8 mouse cellular contexts compared by ENCODE assay signal in genomic region chr13:97438692-97439091, GRCm38 (mm10).
DNase-seq lines count a peak whose midpoint lies in the region; ATAC-seq and TF ChIP-seq lines count a peak whose summit lies in the region.

No protein-coding gene starts in this region.

- TF ChIP-seq POLR2A in thymus, adult 2 months (IDR thresholded peaks at IDR 0.05; ENCODE audit: control insufficient read depth, extremely low read depth, insufficient read depth, low read length, poor library complexity), result no peak

- no peaks in the 10 kb centered on the region for H3K27me3 ChIP-seq in forebrain, embryonic 13.5 days
- H3K27me3 ChIP-seq in thymus, adult 2 months (ENCODE audit: control insufficient read depth, insufficient read depth, low read length), result no peaks in the 10 kb centered on the region

- peak overlapping the region; percentile 10; the same call in 1 of the 2 replicates for H3K4me3 ChIP-seq in forebrain, embryonic 13.5 days
- no peak overlapping the region for H3K4me3 ChIP-seq in thymus, adult 2 months (ENCODE audit: control insufficient read depth, insufficient read depth, low read length)

- ATAC-seq in forebrain, embryonic 13.5 days, result no peak; the same call in 1 of the 2 replicates
- ATAC-seq in megakaryocyte progenitor cell, adult 5-6 weeks (replicated peaks; ENCODE audit: poor library complexity), result peak; percentile 44

- H3K4me1 ChIP-seq in forebrain, embryonic 13.5 days, result peaks cover 80% of the 10 kb centered on the region
- peaks cover 49% of the 10 kb centered on the region for H3K4me1 ChIP-seq in thymus, adult 2 months (replicated peaks; ENCODE audit: control insufficient read depth, insufficient read depth, low read length)

- no peak for TF ChIP-seq CTCF in thymus, adult 2 months (IDR thresholded peaks at IDR 0.05; ENCODE audit: borderline replicate concordance, control insufficient read depth, extremely low read depth, insufficient read depth, low read length, poor library complexity)

- intact Hi-C loops in heart, postnatal 14 days (cut with DNase I), result loop anchor here (5.0 kb wide), 1 partner anchor 141 kb away; no protein-coding TSS in a partner anchor

- peak; percentile 31 for DNase-seq in heart, postnatal 4 days
- DNase-seq in heart, postnatal 14 days, result no peak
- DNase-seq in ZHBTc4 (ENCODE audit: low read depth, low spot score), result peak; percentile 12
- no peak for DNase-seq in urinary bladder, postnatal 25 days (ENCODE audit: low spot score)
- no peak for DNase-seq in kidney, postnatal 14 days
- no peak for DNase-seq in thymus, adult 2 months

- no peaks in the 10 kb centered on the region for H3K36me3 ChIP-seq in forebrain, embryonic 13.5 days (ENCODE audit: poor library complexity, severe bottlenecking)
- no peaks in the 10 kb centered on the region for H3K36me3 ChIP-seq in thymus, adult 2 months (ENCODE audit: control insufficient read depth, insufficient read depth, low read length)

- peak overlapping the region; percentile 60 for H3K9ac ChIP-seq in forebrain, embryonic 13.5 days

- WGBS in forebrain, embryonic 13.5 days, result 21% methylated on average over 12 of the region's 12 CpGs
- 55% methylated on average over 12 of the region's 12 CpGs for WGBS in thymus, adult 2 months

- peak overlapping the region; percentile 54 for H3K4me2 ChIP-seq in forebrain, embryonic 13.5 days

- H3K9me3 ChIP-seq in forebrain, embryonic 13.5 days (replicated peaks), result no peaks in the 10 kb centered on the region

- peak overlapping the region; percentile 90 for H3K27ac ChIP-seq in forebrain, embryonic 13.5 days
- no peak overlapping the region for H3K27ac ChIP-seq in thymus, adult 2 months (ENCODE audit: control insufficient read depth, insufficient read depth, low read length)

Comparison
In these comparisons a context has a peak if more than half of its experiments do, and no peak if none do; other contexts are left out.
1. DNase-seq: peak in heart, postnatal 4 days (single experiment) and ZHBTc4 (single experiment); none in heart, postnatal 14 days (0 of 2), urinary bladder, postnatal 25 days (single experiment), kidney, postnatal 14 days (single experiment) and thymus, adult 2 months (single experiment).